Mouse (Mus musculus): ENCODE data around the gene Stk11. TPM values are rescaled to one million over a fixed set of nuclear protein-coding genes. Genes with fewer than 3 reads are reported as not detected.

The Stk11 gene
- polyA plus RNA-seq, 1 experiment from 2014 or later = 21.1 TPM

- peak overlapping the region; percentile 93; the same call in 1 of the 2 replicates for H3K27ac ChIP-seq
- no peaks in the 10 kb centered on the region for H3K27me3 ChIP-seq (ENCODE audit: insufficient read depth, poor library complexity, severe bottlenecking)
- WGBS = 64% methylated on average over 11 of the region's 11 CpGs
- no peak for DNase-seq (ENCODE audit: low spot score)
- H3K36me3 ChIP-seq = no peaks in the 10 kb centered on the region
- H3K4me1 ChIP-seq (replicated peaks) = peaks cover 61% of the 10 kb centered on the region
- H3K9me3 ChIP-seq = no peaks in the 10 kb centered on the region
- H3K4me3 ChIP-seq = peak overlapping the region; percentile 81; the same call in 1 of the 2 replicates
These were observed 14.6 kb upstream of the Stk11 start for GRCm38 (mm10) chr10:80100982-80101381.

- Histone ChIP-seq H3K27me3 (ENCODE audit: insufficient read depth, poor library complexity, severe bottlenecking) (no peaks in the 10 kb centered on the region), H3K4me3 (peak overlapping the region; percentile 81), H3K36me3 (no peaks in the 10 kb centered on the region), H3K9me3 (no peaks in the 10 kb centered on the region), H3K27ac (peak overlapping the region; percentile 93), H3K4me1 (replicated peaks) (peaks cover 48% of the 10 kb centered on the region)
- under 1% methylated on average over 59 of the region's 59 CpGs for WGBS
- peak; percentile 89 for DNase-seq (ENCODE audit: low spot score)
These were observed 13.2 kb upstream of the Stk11 start for GRCm38 (mm10) chr10:80102216-80102915.

GRCm38 (mm10) chr10:80103032-80103431 is 12.6 kb upstream of the Stk11 start:
- no peaks in the 10 kb centered on the region for H3K27me3 ChIP-seq (ENCODE audit: insufficient read depth, poor library complexity, severe bottlenecking)
- peak overlapping the region; percentile 93 for H3K27ac ChIP-seq
- no peak for DNase-seq (ENCODE audit: low spot score)
- peaks cover 42% of the 10 kb centered on the region for H3K4me1 ChIP-seq (replicated peaks)
- no peak overlapping the region; the same call in 1 of the 2 replicates for H3K4me3 ChIP-seq
- WGBS = 82% methylated on average over 2 of the region's 2 CpGs
- H3K36me3 ChIP-seq = no peaks in the 10 kb centered on the region
- no peaks in the 10 kb centered on the region for H3K9me3 ChIP-seq

GRCm38 (mm10) chr10:80104181-80104580 is 11.4 kb upstream of the Stk11 start:
- Histone ChIP-seq H3K27me3 (ENCODE audit: insufficient read depth, poor library complexity, severe bottlenecking) (no peaks in the 10 kb centered on the region), H3K36me3 (no peaks in the 10 kb centered on the region)
- WGBS = 79% methylated on average over 3 of the region's 3 CpGs

GRCm38 (mm10) chr10:80105460-80105859 is 10.1 kb upstream of the Stk11 start, which contains the start of gene Sbno2:
Gene Sbno2 (minus strand): TSS chr10:80105571.
- Histone ChIP-seq H3K4me1 (replicated peaks) (peaks cover 23% of the 10 kb centered on the region), H3K4me3 (no peak within 1 kb of the TSS), H3K9me3 (no peaks in the 10 kb centered on the region), H3K27ac (0 out of 2 replicates have a peak within 1 kb of the TSS, but pooled peaks have one; percentile 35), H3K36me3 (no peaks in the 10 kb centered on the region), H3K27me3 (ENCODE audit: insufficient read depth, poor library complexity, severe bottlenecking) (no peaks in the 10 kb centered on the region)
- DNase-seq (ENCODE audit: low spot score) = no peak
- WGBS = 68% methylated on average over 5 of the region's 5 CpGs

More at GRCm38 (mm10) chr10:80104181-80104580, 11.4 kb upstream of the Stk11 start:
- peaks cover 34% of the 10 kb centered on the region for H3K4me1 ChIP-seq (replicated peaks)
- no peak overlapping the region for H3K27ac ChIP-seq
- no peak overlapping the region for H3K4me3 ChIP-seq
- H3K9me3 ChIP-seq = no peaks in the 10 kb centered on the region
- DNase-seq (ENCODE audit: low spot score) = no peak

GRCm38 (mm10) chr10:80105926-80106325 is 9.7 kb upstream of the Stk11 start:
- H3K27me3 ChIP-seq (ENCODE audit: insufficient read depth, poor library complexity, severe bottlenecking) = no peaks in the 10 kb centered on the region
- no peaks in the 10 kb centered on the region for H3K36me3 ChIP-seq
- H3K4me3 ChIP-seq = no peak overlapping the region
- peaks cover 19% of the 10 kb centered on the region for H3K4me1 ChIP-seq (replicated peaks)
- H3K9me3 ChIP-seq = no peaks in the 10 kb centered on the region
- no peak for DNase-seq (ENCODE audit: low spot score)
- 69% methylated on average over 5 of the region's 5 CpGs for WGBS
- no peak overlapping the region for H3K27ac ChIP-seq

- H3K9me3 ChIP-seq = no peaks in the 10 kb centered on the region
- 66% methylated on average over 6 of the region's 6 CpGs for WGBS
These were observed 7.9 kb upstream of the Stk11 start for GRCm38 (mm10) chr10:80107678-80108077.

GRCm38 (mm10) chr10:80114341-80115284 is 990 bp upstream of the Stk11 start:
- WGBS = 3% methylated on average over 27 of the region's 27 CpGs
- peak overlapping the region; percentile 92 for H3K4me3 ChIP-seq
- peaks cover 26% of the 10 kb centered on the region for H3K36me3 ChIP-seq
- peaks cover 41% of the 10 kb centered on the region for H3K4me1 ChIP-seq (replicated peaks)
- H3K9me3 ChIP-seq = no peaks in the 10 kb centered on the region
- DNase-seq (ENCODE audit: low spot score) = peak; percentile 92
- H3K27me3 ChIP-seq (ENCODE audit: insufficient read depth, poor library complexity, severe bottlenecking) = no peaks in the 10 kb centered on the region
- peak overlapping the region; percentile 95 for H3K27ac ChIP-seq

More at GRCm38 (mm10) chr10:80107678-80108077, 7.9 kb upstream of the Stk11 start:
- Histone ChIP-seq H3K27me3 (ENCODE audit: insufficient read depth, poor library complexity, severe bottlenecking) (no peaks in the 10 kb centered on the region), H3K4me3 (no peak overlapping the region), H3K4me1 (replicated peaks) (peaks cover 4% of the 10 kb centered on the region), H3K36me3 (no peaks in the 10 kb centered on the region), H3K27ac (no peak overlapping the region)
- no peak for DNase-seq (ENCODE audit: low spot score)

- Histone ChIP-seq H3K4me1 (replicated peaks) (peaks cover 50% of the 10 kb centered on the region), H3K27ac (peak overlapping the region; percentile 95), H3K4me3 (peak overlapping the region; percentile 92), H3K36me3 (peaks cover 39% of the 10 kb centered on the region), H3K27me3 (ENCODE audit: insufficient read depth, poor library complexity, severe bottlenecking) (no peaks in the 10 kb centered on the region), H3K9me3 (no peaks in the 10 kb centered on the region)
- no peak for DNase-seq (ENCODE audit: low spot score)
- under 1% methylated on average over 63 of the region's 63 CpGs for WGBS
These were observed 337 bp downstream of the Stk11 start for GRCm38 (mm10) chr10:80115944-80116335.

GRCm38 (mm10) chr10:80116563-80116926 is 942 bp downstream of the Stk11 start:
- Histone ChIP-seq H3K27ac (peak overlapping the region; percentile 95), H3K27me3 (ENCODE audit: insufficient read depth, poor library complexity, severe bottlenecking) (no peaks in the 10 kb centered on the region), H3K36me3 (peaks cover 45% of the 10 kb centered on the region), H3K4me1 (replicated peaks) (peaks cover 50% of the 10 kb centered on the region), H3K9me3 (no peaks in the 10 kb centered on the region), H3K4me3 (peak overlapping the region; percentile 92)
- peak; percentile 45 for DNase-seq (ENCODE audit: low spot score)
- WGBS = 1% methylated on average over 27 of the region's 27 CpGs

GRCm38 (mm10) chr10:80116927-80117691 is 1.5 kb downstream of the Stk11 start:
- 5% methylated on average over 30 of the region's 30 CpGs for WGBS
- H3K9me3 ChIP-seq = no peaks in the 10 kb centered on the region
- H3K27ac ChIP-seq = peak overlapping the region; percentile 95
- H3K36me3 ChIP-seq = peaks cover 51% of the 10 kb centered on the region
- peak overlapping the region; percentile 92 for H3K4me3 ChIP-seq
- H3K27me3 ChIP-seq (ENCODE audit: insufficient read depth, poor library complexity, severe bottlenecking) = no peaks in the 10 kb centered on the region
- peak; percentile 36 for DNase-seq (ENCODE audit: low spot score)
- peaks cover 50% of the 10 kb centered on the region for H3K4me1 ChIP-seq (replicated peaks)

- Histone ChIP-seq H3K27me3 (ENCODE audit: insufficient read depth, poor library complexity, severe bottlenecking) (no peaks in the 10 kb centered on the region), H3K4me3 (peak overlapping the region; percentile 92), H3K27ac (peak overlapping the region; percentile 95), H3K4me1 (replicated peaks) (peaks cover 50% of the 10 kb centered on the region), H3K9me3 (no peaks in the 10 kb centered on the region), H3K36me3 (peaks cover 56% of the 10 kb centered on the region)
- DNase-seq (ENCODE audit: low spot score) = no peak
- 65% methylated on average over 1 of the region's 1 CpGs for WGBS
These were observed 2.1 kb downstream of the Stk11 start for GRCm38 (mm10) chr10:80117736-80118135.

All from hindbrain, embryonic 10.5 days (tissue).